In genomic region chr6:33540356-33540755, GRCm38 (mm10) we compare ENCODE assay signal across 14 mouse cellular contexts.
DNase-seq lines count a peak whose midpoint lies in the region; TF ChIP-seq lines count a peak whose summit lies in the region.
"Had no signal": no experiment of that assay in that cellular context is flagged by ENCODE, and none has a peak within 500 bp of the region (broad histone marks: within the 10 kb centered on the region; RNA-seq: fewer than 3 reads in every experiment).

No protein-coding gene starts in this region.

- no peak for TF ChIP-seq CTCF in cerebellum, adult 2 months (IDR thresholded peaks at IDR 0.05; ENCODE audit: borderline replicate concordance, insufficient read depth, low read depth, low read length)

- H3K4me3 ChIP-seq in cerebellum, adult 2 months (replicated peaks; ENCODE audit: insufficient read depth, low read depth, low read length) = no peak overlapping the region
- H3K4me3 ChIP-seq: embryonic facial prominence, embryonic 10.5 days; embryonic facial prominence, embryonic 12.5 days; forebrain, embryonic 13.5 days; forebrain, embryonic 15.5 days had no signal

- H3K27me3 ChIP-seq in cerebellum, adult 2 months (ENCODE audit: control insufficient read depth, insufficient read depth, low read length) = no peaks in the 10 kb centered on the region
- H3K27me3 ChIP-seq: embryonic facial prominence, embryonic 12.5 days; forebrain, embryonic 13.5 days; forebrain, embryonic 15.5 days had no signal

- H3K4me1 ChIP-seq in cerebellum, adult 2 months (ENCODE audit: control insufficient read depth, insufficient read depth, low read length) = peaks cover 5% of the 10 kb centered on the region
- H3K4me1 ChIP-seq: embryonic facial prominence, embryonic 10.5 days; embryonic facial prominence, embryonic 12.5 days; forebrain, embryonic 13.5 days; forebrain, embryonic 15.5 days had no signal

- WGBS in cerebellum, adult 2 months = 7% methylated on average over 1 of the region's 1 CpGs

- DNase-seq in cerebellum, adult 2 months = peak; percentile 33 to 72
- no peak for DNase-seq in cerebellum, adult 11 months
- peak; percentile 18 for DNase-seq in cerebellum, adult 9-11 months
- DNase-seq in cerebellum, postnatal 14 days = no peak
- DNase-seq in brain, adult 2 months (ENCODE audit: low read depth, low spot score) = peak; percentile 52
- no peak for DNase-seq in thymus, postnatal 25 days
- DNase-seq: adrenal gland, adult 2 months; adrenal gland, postnatal 10 days; adrenal gland, postnatal 25 days; forebrain, postnatal 0 days had no signal

- H3K27ac ChIP-seq in cerebellum, adult 2 months (ENCODE audit: insufficient read depth, low read length) = no peak overlapping the region
- H3K27ac ChIP-seq: embryonic facial prominence, embryonic 10.5 days; embryonic facial prominence, embryonic 12.5 days; forebrain, embryonic 13.5 days; forebrain, embryonic 15.5 days had no signal

- no peak for TF ChIP-seq POLR2A in cerebellum, adult 2 months (IDR thresholded peaks at IDR 0.05; ENCODE audit: borderline replicate concordance, insufficient read depth, low read length)

Comparison
In these comparisons a context has a peak if more than half of its experiments do, and no peak if none do; other contexts are left out.
1. DNase-seq: peak in cerebellum, adult 2 months (2 of 2), cerebellum, adult 9-11 months (single experiment) and brain, adult 2 months (single experiment); none in cerebellum, adult 11 months (single experiment), cerebellum, postnatal 14 days (0 of 2) and thymus, postnatal 25 days (single experiment).